Mouse (Mus musculus): ENCODE results near the gene Cep112. TPM values are rescaled to one million over a fixed set of nuclear protein-coding genes. Genes with fewer than 3 reads are reported as not detected.
A peak's percentile ranks its signal among the peaks of the same experiment; 100 is the strongest.
"Not testable (repeated sequence)": the region's sequence is repeated elsewhere in the genome, so short reads cannot be mapped to it uniquely, and the experiment has no call there.

Gene Cep112
- polyA plus RNA-seq, 1 experiment from 2014 or later, result 28.7 TPM

DNA sequence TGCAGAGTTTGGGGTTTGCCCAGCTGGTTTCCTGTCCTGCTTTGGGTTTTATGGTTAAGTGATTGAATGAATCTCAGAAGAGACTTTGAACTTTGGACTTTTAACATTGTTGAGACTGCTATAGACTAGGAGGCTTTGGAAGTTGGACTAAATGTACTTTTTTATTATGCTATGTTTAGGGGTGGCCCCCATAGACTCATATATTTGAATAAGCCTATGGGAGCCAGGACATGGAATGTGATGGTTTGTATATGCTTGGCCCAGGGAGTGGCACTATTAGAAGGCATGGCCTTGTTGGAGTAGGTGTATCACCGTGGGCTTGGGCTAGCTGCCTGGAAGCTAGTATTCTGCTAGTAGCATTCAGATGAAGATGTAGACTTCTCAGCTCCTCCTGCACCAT is 446.3 kb downstream of the Cep112 start:
- not testable (repeated sequence) for H3K9ac ChIP-seq (replicated peaks; ENCODE audit: low read length); DNase-seq; H3K36me3 ChIP-seq (ENCODE audit: control insufficient read depth, insufficient read depth, low read length); H3K4me1 ChIP-seq (ENCODE audit: control insufficient read depth, insufficient read depth, low read length); H3K9me3 ChIP-seq (ENCODE audit: control insufficient read depth, low read length); H3K27me3 ChIP-seq (ENCODE audit: control insufficient read depth, insufficient read depth, low read length); H3K4me3 ChIP-seq (replicated peaks; ENCODE audit: low read depth, low read length); H3K4me2 ChIP-seq (ENCODE audit: low read length); H3K27ac ChIP-seq (replicated peaks; ENCODE audit: low read depth, low read length); ATAC-seq (ENCODE audit: low FRiP score, low TSS enrichment)
- WGBS, result 92% methylated on average over 1 of the region's 1 CpGs

DNA sequence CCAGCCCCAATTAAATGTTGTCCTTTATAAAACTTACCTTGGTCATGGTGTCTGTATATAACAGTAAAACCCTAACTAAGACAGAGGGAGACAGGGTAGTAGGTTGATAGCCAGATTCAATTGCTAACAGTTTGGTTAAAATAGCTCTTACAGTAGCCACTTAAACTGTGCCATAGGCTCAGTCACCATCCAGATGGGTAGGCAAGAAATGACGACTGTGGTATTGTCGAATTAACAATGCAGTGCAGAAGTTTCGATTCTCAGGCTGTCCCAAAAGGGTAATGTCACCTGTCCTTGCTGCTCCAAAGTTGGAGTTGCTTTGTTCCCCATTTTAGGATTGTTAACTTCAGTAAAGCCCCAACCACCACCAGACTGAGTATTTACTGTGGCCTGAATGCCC is 446.8 kb downstream of the Cep112 start:
- no peak for DNase-seq
- no peak overlapping the region for H3K9ac ChIP-seq (replicated peaks; ENCODE audit: low read length)
- H3K27me3 ChIP-seq (ENCODE audit: control insufficient read depth, insufficient read depth, low read length), result no peaks in the 10 kb centered on the region
- H3K36me3 ChIP-seq (ENCODE audit: control insufficient read depth, insufficient read depth, low read length), result no peaks in the 10 kb centered on the region
- H3K4me3 ChIP-seq (replicated peaks; ENCODE audit: low read depth, low read length), result no peak overlapping the region
- H3K27ac ChIP-seq (replicated peaks; ENCODE audit: low read depth, low read length), result no peak overlapping the region
- no peak for ATAC-seq (ENCODE audit: low FRiP score, low TSS enrichment)
- no peaks in the 10 kb centered on the region for H3K4me1 ChIP-seq (ENCODE audit: control insufficient read depth, insufficient read depth, low read length)
- H3K9me3 ChIP-seq (ENCODE audit: control insufficient read depth, low read length), result no peaks in the 10 kb centered on the region
- no peak overlapping the region for H3K4me2 ChIP-seq (ENCODE audit: low read length)
- WGBS, result 88% methylated on average over 3 of the region's 3 CpGs

DNA sequence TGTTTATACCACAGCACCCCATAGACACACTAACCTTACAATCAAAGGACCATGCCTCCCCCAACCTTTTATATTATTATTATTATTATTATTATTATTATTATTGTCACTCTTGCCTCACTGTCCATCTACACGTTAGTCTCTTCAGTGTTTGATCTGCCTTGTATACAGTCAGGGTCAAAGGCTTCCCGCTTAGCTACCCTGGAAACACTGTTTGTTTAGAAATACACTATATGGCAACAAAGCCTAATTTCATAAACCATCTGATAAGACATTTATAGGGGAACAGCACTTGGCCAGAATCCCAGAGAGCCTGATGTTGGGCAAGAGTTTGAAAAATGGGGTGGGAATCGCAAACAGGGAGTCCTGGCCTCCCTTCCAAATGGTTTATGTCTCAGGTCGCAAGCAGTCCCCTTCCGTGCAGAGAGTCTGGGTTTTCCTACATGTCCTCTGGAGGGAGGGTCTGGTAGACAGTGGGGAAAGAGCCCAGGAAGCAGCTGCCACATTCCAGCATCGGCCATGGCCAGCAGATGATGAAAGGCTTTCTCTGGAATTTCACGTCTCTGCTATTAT is 451.7 kb downstream of the Cep112 start:
- no peak for DNase-seq
- Histone ChIP-seq H3K9me3 (ENCODE audit: control insufficient read depth, low read length) (no peaks in the 10 kb centered on the region), H3K9ac (replicated peaks; ENCODE audit: low read length) (no peak overlapping the region), H3K27me3 (ENCODE audit: control insufficient read depth, insufficient read depth, low read length) (no peaks in the 10 kb centered on the region), H3K36me3 (ENCODE audit: control insufficient read depth, insufficient read depth, low read length) (no peaks in the 10 kb centered on the region), H3K4me1 (ENCODE audit: control insufficient read depth, insufficient read depth, low read length) (no peaks in the 10 kb centered on the region), H3K27ac (replicated peaks; ENCODE audit: low read depth, low read length) (no peak overlapping the region), H3K4me2 (ENCODE audit: low read length) (no peak overlapping the region), H3K4me3 (replicated peaks; ENCODE audit: low read depth, low read length) (no peak overlapping the region)
- WGBS, result 93% methylated on average over 7 of the region's 7 CpGs
- ATAC-seq (ENCODE audit: low FRiP score, low TSS enrichment), result no peak

DNA sequence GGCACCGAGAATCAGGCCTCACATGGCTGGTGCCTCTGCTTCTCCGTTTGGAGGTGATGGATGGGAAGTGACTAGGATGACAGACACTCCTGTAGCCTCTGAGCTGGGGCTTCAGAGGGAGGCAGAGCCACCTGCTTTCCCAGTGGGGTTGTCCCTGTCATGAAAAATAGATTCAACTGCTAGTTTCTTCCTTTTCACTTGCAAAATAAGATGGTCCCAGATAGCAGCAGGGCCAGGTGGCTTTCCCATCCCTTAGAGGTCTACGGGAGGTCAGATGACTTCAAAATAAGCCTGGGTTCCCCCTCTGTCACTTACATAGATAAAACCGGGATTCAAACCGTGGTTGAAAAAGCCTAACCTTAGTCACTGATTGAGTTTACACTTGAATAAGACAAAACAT is 452.5 kb downstream of the Cep112 start:
- DNase-seq, result no peak
- H3K4me2 ChIP-seq (ENCODE audit: low read length), result no peak overlapping the region
- ATAC-seq (ENCODE audit: low FRiP score, low TSS enrichment), result no peak
- 82% methylated on average over 5 of the region's 5 CpGs for WGBS
- H3K9me3 ChIP-seq (ENCODE audit: control insufficient read depth, low read length), result no peaks in the 10 kb centered on the region
- H3K36me3 ChIP-seq (ENCODE audit: control insufficient read depth, insufficient read depth, low read length), result no peaks in the 10 kb centered on the region
- no peaks in the 10 kb centered on the region for H3K4me1 ChIP-seq (ENCODE audit: control insufficient read depth, insufficient read depth, low read length)
- no peaks in the 10 kb centered on the region for H3K27me3 ChIP-seq (ENCODE audit: control insufficient read depth, insufficient read depth, low read length)
- no peak overlapping the region for H3K4me3 ChIP-seq (replicated peaks; ENCODE audit: low read depth, low read length)
- no peak overlapping the region for H3K27ac ChIP-seq (replicated peaks; ENCODE audit: low read depth, low read length)
- H3K9ac ChIP-seq (replicated peaks; ENCODE audit: low read length), result no peak overlapping the region

DNA sequence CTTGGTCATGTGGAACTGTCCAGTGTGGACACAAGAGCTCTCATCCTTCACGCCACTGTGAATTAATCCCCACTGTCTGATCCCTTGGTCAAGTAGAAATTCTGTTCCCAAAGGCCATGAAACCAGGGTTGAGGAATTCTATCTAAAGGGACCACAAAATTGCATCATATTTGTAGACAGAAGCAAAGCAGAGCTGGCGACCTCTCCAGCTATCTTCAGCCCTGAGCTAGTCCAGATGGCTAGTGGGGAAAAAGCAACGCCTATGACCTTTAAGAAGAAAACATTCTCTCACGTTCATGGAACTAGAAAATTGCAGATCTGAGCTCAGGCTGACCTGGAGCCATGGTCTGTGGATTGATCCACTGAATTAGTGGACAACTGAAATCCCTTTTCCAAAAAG is 455.6 kb downstream of the Cep112 start:
- H3K4me3 ChIP-seq (replicated peaks; ENCODE audit: low read depth, low read length), result no peak overlapping the region
- no peak overlapping the region for H3K9ac ChIP-seq (replicated peaks; ENCODE audit: low read length)
- no peaks in the 10 kb centered on the region for H3K36me3 ChIP-seq (ENCODE audit: control insufficient read depth, insufficient read depth, low read length)
- H3K4me2 ChIP-seq (ENCODE audit: low read length), result no peak overlapping the region
- H3K4me1 ChIP-seq (ENCODE audit: control insufficient read depth, insufficient read depth, low read length), result no peaks in the 10 kb centered on the region
- WGBS, result 84% methylated on average over 4 of the region's 4 CpGs
- no peak overlapping the region for H3K27ac ChIP-seq (replicated peaks; ENCODE audit: low read depth, low read length)
- H3K9me3 ChIP-seq (ENCODE audit: control insufficient read depth, low read length), result no peaks in the 10 kb centered on the region
- no peaks in the 10 kb centered on the region for H3K27me3 ChIP-seq (ENCODE audit: control insufficient read depth, insufficient read depth, low read length)
- ATAC-seq (ENCODE audit: low FRiP score, low TSS enrichment) (no peak), DNase-seq (no peak)

DNA sequence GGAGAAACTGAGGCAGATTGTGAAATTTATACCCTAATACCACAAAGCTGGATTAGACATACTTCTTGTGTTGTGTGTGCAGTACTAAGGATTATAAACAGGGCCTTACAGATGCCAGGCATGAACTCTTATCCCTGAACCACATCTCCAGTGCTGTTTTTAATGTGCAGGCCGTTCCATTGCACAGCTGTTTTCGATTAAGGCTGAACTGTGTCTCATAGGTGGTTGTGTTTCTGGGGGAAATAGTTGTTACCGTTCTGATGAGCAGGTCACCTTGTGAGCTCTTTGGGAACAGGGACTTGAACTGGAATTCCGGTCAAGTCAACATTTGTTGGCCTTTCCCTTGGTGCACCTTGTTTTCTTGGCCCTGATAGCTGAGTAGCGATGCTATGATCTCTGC is 456.7 kb downstream of the Cep112 start:
- Histone ChIP-seq H3K27me3 (ENCODE audit: control insufficient read depth, insufficient read depth, low read length) (no peaks in the 10 kb centered on the region), H3K4me3 (replicated peaks; ENCODE audit: low read depth, low read length) (no peak overlapping the region), H3K4me2 (ENCODE audit: low read length) (no peak overlapping the region), H3K4me1 (ENCODE audit: control insufficient read depth, insufficient read depth, low read length) (no peaks in the 10 kb centered on the region), H3K9ac (replicated peaks; ENCODE audit: low read length) (no peak overlapping the region), H3K27ac (replicated peaks; ENCODE audit: low read depth, low read length) (no peak overlapping the region), H3K9me3 (ENCODE audit: control insufficient read depth, low read length) (no peaks in the 10 kb centered on the region), H3K36me3 (ENCODE audit: control insufficient read depth, insufficient read depth, low read length) (no peaks in the 10 kb centered on the region)
- DNase-seq (no peak), ATAC-seq (ENCODE audit: low FRiP score, low TSS enrichment) (no peak)
- 96% methylated on average over 5 of the region's 5 CpGs for WGBS

DNA sequence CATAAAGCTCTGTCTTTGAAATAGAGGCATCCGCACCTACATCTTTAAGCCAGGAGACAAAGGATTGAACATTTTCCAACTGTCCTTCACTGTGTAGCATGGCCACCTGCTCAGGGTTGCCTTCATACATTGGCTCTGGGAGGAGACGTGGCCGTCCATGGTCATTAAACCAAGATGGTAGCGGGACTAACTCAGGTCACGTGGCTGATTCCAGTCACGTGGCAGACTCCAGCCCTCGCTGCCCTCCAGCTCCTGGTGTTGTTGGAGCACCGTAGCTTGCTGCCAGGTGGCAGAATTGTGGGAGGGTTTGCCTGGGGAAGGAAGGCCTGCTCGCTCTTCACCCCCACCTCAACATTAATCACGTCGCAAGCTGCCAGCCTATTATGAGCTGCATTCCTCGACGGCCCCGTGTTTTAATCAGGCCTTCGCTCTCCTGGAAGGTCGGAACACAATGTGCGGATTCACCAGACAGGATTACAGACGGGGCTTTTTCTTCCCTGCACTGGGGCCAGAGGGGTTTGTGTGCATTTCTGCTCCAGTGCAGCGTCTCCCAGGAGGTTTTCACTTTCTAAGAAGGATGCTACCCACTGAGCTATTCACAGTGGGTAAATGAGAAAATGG is 460.4 kb downstream of the Cep112 start:
- peak; percentile 37; the same call in 1 of the 2 replicates for ATAC-seq (ENCODE audit: low FRiP score, low TSS enrichment)

DNA sequence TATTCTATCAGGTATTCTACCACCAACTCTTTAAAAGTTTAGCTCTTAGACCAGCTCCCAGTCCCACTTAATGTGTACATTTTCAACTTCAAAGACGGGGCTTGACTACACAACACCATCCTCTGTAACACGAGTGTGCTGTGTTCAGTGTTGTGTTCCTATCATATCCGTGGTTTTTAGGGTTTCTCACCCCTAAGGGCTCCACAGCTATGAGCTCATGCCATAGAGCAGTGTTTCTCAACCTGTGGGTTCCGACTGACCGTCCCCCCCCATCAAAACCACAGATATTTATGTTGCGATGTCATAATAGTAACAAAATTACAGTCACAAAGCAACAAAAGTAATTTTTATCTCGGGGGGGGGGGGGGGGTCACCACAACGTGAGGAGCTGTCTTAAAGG is 461.1 kb downstream of the Cep112 start:
- H3K4me3 ChIP-seq (replicated peaks; ENCODE audit: low read depth, low read length), result no peak overlapping the region
- peaks cover 9% of the 10 kb centered on the region for H3K4me1 ChIP-seq (ENCODE audit: control insufficient read depth, insufficient read depth, low read length)
- no peak for ATAC-seq (ENCODE audit: low FRiP score, low TSS enrichment)
- WGBS, result 44% methylated on average over 8 of the region's 8 CpGs
- H3K9me3 ChIP-seq (ENCODE audit: control insufficient read depth, low read length), result no peaks in the 10 kb centered on the region
- no peaks in the 10 kb centered on the region for H3K36me3 ChIP-seq (ENCODE audit: control insufficient read depth, insufficient read depth, low read length)
- H3K9ac ChIP-seq (replicated peaks; ENCODE audit: low read length), result no peak overlapping the region
- no peak for DNase-seq
- H3K4me2 ChIP-seq (ENCODE audit: low read length), result no peak overlapping the region
- H3K27ac ChIP-seq (replicated peaks; ENCODE audit: low read depth, low read length), result no peak overlapping the region
- no peaks in the 10 kb centered on the region for H3K27me3 ChIP-seq (ENCODE audit: control insufficient read depth, insufficient read depth, low read length)

More for the DNA sequence above, 460.4 kb downstream of the Cep112 start:
- Histone ChIP-seq H3K4me3 (replicated peaks; ENCODE audit: low read depth, low read length) (no peak overlapping the region), H3K27me3 (ENCODE audit: control insufficient read depth, insufficient read depth, low read length) (no peaks in the 10 kb centered on the region), H3K9ac (replicated peaks; ENCODE audit: low read length) (no peak overlapping the region), H3K9me3 (ENCODE audit: control insufficient read depth, low read length) (no peaks in the 10 kb centered on the region), H3K36me3 (ENCODE audit: control insufficient read depth, insufficient read depth, low read length) (no peaks in the 10 kb centered on the region), H3K27ac (replicated peaks; ENCODE audit: low read depth, low read length) (0 out of 2 replicates have a peak overlapping the region, but pooled peaks have one; percentile 3), H3K4me2 (ENCODE audit: low read length) (no peak overlapping the region), H3K4me1 (ENCODE audit: control insufficient read depth, insufficient read depth, low read length) (peaks cover 6% of the 10 kb centered on the region)
- 14% methylated on average over 19 of the region's 19 CpGs for WGBS
- DNase-seq, result peak; percentile 73

DNA sequence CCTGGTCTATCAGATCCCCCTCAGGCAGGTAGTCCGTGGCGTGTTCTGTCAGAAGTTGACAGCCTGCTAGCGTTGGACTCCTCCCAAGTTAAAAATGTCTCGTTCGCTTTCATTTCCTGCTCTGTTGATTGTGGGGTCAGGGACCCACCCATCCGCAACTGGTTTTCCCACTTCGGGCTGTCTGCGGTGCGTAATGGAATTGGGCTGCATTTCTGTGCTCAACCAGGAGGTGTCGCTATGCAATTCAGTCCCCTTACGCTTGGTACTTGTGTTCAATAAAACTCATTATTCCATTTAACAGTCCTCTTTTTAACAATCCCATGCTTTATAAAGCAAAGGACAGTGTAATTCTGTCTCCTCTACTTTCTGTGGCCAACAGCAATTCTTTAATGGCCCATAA is 464.1 kb downstream of the Cep112 start:
- Histone ChIP-seq H3K27me3 (ENCODE audit: control insufficient read depth, insufficient read depth, low read length) (no peaks in the 10 kb centered on the region), H3K9me3 (ENCODE audit: control insufficient read depth, low read length) (no peaks in the 10 kb centered on the region), H3K4me2 (ENCODE audit: low read length) (no peak overlapping the region), H3K9ac (replicated peaks; ENCODE audit: low read length) (no peak overlapping the region), H3K4me3 (replicated peaks; ENCODE audit: low read depth, low read length) (no peak overlapping the region), H3K36me3 (ENCODE audit: control insufficient read depth, insufficient read depth, low read length) (no peaks in the 10 kb centered on the region), H3K4me1 (ENCODE audit: control insufficient read depth, insufficient read depth, low read length) (peaks cover 29% of the 10 kb centered on the region), H3K27ac (replicated peaks; ENCODE audit: low read depth, low read length) (no peak overlapping the region)
- DNase-seq (peak; percentile 43), ATAC-seq (ENCODE audit: low FRiP score, low TSS enrichment) (no peak)
- 56% methylated on average over 11 of the region's 11 CpGs for WGBS

Measured in midbrain, embryonic 14.5 days (tissue).